Mouse (Mus musculus): ENCODE data around the gene Crtc3. TPM values are rescaled to one million over a fixed set of nuclear protein-coding genes. Genes with fewer than 3 reads are reported as not detected.

The Crtc3 gene
- total RNA-seq, 2 experiments from 2014 or later: 6.8 to 21.7 TPM

DNA sequence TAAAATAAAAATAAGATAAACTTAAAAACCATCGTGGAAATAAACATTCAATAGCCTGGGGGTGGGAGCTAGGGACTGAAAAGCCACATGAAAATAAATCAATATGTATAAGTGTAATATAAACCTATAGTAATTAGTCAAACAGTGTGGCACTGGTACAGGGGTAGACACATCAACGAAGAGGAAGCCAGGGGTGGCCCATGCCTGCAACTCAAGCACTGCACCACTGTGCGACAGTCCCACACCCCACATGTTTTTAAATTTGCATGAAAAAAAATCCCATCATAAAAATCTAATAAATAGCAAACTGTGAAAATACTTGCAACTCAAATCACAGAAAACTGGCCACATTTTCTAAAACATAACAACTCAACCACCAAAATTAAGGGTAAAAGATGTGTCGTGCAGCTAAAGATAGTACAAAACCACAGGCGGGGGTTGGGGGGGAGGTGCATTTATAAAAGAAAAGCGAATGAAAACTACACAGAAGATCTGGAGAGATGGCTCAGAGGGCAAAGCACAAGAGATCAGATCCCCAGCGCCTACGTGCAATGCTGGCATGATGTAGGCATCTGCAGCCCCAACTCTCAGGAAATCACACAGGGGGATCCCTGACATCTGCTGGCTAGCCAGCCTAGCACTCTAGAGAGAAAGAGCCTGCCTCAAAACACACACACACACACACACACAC lies 45.6 kb downstream of the Crtc3 start:
- no peak for ATAC-seq (replicated peaks; ENCODE audit: poor library complexity, severe bottlenecking)

DNA sequence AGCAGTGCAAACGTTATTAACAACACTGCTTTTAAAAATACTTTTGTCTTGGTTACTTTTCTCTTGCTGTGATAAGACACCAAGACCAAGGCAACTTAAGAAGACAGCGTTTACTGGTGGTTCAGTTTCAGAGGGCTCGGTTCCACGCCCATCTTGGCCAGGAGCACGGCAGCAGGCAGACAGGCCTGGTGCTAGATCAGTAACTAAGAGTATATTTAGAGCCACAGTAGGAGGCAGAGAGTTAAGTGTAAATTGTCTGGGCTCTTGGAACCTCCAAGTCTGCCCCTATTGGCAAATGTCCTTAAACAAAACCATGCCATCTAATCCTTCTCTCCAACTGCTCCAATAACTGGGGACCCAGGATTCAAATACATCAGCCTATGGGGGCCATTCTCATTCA lies 46.1 kb downstream of the Crtc3 start:
- ATAC-seq (replicated peaks; ENCODE audit: poor library complexity, severe bottlenecking): no peak

DNA sequence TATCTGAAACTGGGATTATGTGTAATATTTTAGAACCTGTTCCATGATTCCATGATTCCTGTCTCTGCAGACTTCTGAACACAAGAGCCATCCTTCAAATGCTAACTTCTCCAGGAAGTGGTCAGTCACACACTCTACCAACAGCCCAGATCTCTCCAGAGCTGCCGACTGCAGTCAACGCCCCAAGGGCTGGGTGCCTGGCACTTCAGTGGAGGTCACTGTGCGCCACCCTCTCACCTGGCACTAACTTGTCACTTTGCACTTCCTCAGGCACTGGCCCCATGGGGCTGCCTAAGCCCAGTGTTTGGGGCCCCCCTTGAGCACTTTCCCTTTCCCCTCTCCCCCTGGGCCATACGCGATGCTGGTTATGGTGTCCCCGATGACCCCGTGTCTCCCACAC lies 46.8 kb downstream of the Crtc3 start:
- peak; percentile 40 for ATAC-seq (replicated peaks; ENCODE audit: poor library complexity, severe bottlenecking)

DNA sequence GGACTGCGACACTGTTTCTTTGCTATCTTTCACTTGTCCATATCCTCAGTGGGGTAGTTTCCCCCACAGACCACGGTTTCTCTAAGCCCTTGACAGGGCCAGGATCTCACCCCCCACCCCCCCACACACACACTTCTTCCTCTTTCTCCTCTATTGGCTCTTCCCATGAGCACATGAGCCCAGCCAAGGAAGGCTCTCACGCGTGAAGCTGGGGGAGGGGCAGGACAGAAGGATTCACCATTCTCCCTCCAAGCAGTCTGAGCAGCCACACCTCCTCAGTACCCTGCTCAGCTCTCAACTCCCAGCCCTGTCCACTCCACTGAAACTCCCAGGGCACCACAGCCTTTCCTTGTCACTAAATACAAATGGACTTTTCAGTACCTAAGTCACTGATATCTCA lies 47.2 kb downstream of the Crtc3 start:
- peak; percentile 65 for ATAC-seq (replicated peaks; ENCODE audit: poor library complexity, severe bottlenecking)

DNA sequence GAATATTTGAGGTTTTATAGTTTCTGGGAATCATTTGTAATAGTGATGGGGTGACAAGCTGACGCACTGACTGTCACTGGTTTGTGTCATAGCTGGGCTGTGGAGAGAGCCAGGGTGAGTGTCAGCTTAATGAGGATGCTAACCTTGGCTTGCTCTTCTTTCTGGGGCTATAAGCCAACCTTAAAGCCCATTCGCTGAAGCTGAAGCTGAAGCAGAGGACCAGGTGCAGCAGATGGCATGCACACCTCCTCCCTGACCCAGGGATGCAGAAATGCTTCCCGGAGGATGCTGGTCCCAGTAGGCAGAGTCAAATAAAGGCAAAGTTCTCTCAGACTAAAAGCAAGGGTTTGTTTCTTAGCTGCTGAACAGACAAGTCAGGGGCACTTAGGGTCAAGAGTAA lies 48.7 kb downstream of the Crtc3 start:
- peak; percentile 64 for ATAC-seq (replicated peaks; ENCODE audit: poor library complexity, severe bottlenecking)

DNA sequence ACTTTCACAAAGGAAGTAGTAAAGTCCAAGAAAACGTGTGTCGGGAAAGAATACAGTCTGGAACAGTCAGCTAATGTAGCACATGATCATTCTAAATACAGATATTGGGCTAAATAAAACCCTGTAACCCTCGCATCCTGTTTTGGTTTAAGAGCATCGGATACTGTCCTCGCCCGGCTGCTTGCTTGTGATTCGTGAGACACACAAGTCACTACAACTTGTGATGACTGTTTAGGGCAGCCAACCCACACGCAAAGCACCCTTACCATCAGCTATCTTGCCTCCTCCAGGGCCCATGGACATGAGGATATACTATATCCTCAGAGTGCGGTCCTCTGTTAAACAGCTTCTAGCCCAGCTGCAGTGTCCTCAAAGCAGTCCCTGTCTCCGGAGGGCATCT lies 50.2 kb downstream of the Crtc3 start:
- no peak for ATAC-seq (replicated peaks; ENCODE audit: poor library complexity, severe bottlenecking)

DNA sequence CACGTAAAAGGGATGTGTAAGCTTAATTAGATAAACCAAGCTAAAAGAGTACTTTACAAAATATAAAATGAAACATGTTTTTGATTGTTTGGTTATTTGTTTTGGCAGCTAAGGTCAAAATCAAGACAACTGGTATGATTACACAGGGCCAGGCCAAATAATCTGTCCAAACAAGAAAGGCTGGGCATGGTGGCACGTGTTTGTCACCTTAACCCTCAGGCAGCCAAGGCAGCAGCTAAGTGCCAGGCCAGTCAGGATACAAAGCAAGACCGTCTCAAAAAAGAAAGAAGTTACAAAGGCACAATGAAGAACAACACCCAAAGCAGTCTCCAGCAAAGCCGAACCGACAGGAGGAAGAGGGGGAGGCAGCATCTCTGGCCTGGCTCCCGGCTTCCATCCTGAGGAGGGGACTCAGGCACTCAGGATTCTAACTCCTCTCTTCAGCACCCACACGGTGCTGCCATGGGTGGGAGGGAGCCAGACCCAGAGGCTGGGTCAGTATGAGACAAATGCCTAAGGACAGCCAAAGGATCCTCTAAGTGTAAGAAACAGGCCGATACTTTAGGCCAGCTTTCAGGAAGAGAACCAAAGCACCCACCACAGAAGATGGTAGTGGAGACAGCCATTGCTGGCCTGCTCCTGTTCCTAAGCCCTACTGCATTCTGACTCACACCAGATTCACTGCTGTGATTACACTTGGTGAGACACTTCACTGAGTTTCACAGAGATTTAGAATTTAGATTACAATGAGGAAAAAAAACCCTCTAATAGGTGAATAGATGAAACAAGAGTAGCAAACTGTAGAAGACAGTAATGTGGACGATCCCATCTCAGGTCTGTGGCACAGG lies 51.5 kb downstream of the Crtc3 start:
- ATAC-seq (replicated peaks; ENCODE audit: poor library complexity, severe bottlenecking): no peak

DNA sequence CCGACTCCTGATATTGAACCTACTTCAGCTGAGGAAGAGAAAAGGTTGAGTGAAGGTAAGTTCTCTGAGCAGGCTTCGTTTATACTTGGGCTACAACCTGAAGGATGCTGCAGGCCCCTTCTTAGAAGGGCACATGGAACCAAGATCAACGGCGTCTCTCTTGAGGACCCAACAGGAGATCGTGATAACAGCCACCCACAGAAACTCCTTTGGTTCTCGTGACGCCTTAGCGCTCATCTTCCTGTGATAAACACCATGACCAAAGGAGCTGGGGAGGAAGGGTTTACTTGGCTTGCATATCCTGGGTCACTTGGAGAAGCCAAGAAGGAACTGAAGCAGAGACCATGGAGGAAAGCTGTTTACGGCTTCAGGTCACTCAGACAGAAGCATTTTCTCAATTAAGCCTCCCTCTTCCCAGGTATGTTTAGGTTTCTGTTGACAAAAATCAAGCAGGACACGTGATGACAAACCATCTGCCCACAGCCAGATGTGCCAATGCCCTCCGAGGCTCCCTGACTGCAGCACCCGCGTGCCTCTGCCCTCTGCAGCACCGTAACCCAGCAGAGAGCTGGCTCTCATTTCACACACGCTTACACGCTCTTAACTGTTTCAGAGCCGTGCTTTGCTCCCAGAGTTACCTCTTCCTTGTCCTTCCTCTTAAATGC lies 52.3 kb downstream of the Crtc3 start:
- ATAC-seq (replicated peaks; ENCODE audit: poor library complexity, severe bottlenecking): no peak

DNA sequence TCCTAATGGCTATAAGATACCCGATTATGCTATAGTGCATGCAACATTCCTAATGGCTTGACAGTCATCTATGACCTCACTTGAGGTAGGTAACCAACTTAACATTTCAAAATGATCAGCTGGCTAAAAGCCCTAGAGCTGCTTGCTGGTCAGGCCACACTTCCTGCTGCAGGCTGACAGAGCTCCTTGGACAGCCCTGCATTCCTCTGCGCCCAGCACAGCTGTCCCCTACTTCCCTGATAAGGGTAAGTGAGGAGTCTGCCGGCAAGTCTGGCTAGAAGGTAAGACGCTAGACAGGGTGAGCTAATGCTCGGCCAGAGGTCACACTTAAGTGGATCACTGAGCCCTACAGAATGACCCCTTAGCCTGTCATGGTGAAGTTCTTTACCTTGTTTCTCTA lies 52.8 kb downstream of the Crtc3 start:
- peak; percentile 27 for ATAC-seq (replicated peaks; ENCODE audit: poor library complexity, severe bottlenecking)

DNA sequence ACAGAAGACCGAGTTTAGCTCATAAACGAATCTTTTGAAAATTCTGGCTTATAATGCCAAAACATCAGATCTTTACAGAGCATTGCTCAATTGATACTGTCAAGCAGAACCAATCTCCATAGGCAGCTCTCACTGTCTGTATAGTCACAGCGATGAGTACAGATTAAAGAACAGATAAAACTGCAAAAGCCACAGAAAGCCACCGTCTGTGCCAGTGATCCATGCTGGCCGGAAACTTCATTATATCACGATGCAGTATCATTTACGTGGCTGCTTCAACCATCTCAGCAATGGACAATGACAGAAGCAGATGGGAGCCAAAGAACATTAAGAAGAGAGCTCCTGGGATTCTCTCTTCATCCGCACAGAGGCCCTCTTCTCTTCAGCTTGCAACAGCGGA lies 53.9 kb downstream of the Crtc3 start:
- no peak for ATAC-seq (replicated peaks; ENCODE audit: poor library complexity, severe bottlenecking)

DNA sequence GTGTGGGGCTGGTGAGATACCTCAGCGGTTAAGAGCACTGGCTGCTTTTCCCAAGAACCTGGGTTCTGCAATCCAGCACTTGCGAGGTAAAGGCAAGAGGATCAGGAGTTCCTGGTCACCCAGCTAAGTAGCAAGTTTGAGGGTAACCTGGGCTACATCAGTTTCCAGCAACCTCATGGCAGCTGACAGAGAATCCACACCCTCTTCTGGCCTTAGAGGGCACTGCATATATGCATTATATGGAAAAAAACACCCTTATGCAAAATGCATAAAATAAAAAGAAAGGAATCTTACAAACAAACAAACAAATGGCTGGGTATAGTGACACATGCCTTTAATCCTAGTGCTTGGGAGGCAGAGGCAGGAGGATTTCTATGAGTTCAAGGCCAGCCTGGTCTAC lies 55.0 kb downstream of the Crtc3 start:
- no peak for ATAC-seq (replicated peaks; ENCODE audit: poor library complexity, severe bottlenecking)

DNA sequence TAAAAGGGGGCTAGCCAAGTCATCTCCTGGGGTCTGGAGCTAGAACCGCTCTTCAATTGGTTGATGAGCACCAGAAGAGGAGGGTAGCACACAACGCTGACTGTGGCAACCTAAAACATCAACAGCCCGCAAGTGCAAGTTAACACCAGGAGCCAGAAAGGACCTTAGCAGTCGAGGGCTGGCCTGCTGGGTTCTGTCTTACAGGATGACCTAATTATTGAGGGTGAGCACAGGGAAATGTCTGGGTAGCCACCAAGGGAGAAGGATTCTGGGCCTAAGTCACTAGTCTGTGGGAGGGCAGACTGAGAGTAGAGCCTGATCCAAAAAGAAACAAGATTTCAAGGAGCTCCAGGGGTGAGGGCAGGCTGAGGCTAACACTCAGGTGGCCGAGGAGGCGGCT lies 56.7 kb downstream of the Crtc3 start:
- ATAC-seq (replicated peaks; ENCODE audit: poor library complexity, severe bottlenecking): no peak

DNA sequence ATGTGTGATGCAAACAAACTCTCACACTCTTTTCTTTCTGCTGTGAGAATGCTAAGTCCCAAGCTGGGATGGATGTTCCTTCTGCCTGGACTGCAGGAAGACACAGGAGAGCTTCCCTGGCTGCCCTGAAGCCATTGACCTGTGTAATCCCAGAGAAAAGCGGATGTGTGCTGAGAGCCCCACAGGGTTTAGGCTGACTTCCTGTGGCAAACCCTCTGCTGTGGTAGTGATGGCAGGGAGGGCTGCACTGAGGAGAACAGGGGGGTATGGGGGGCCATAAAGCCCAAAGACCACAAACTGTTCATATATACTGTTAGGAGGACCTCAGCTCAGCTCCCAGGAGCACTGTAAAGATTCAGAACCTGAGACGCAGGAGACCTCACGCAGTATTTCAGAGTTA lies 57.3 kb downstream of the Crtc3 start:
- ATAC-seq (replicated peaks; ENCODE audit: poor library complexity, severe bottlenecking): peak; percentile 64

DNA sequence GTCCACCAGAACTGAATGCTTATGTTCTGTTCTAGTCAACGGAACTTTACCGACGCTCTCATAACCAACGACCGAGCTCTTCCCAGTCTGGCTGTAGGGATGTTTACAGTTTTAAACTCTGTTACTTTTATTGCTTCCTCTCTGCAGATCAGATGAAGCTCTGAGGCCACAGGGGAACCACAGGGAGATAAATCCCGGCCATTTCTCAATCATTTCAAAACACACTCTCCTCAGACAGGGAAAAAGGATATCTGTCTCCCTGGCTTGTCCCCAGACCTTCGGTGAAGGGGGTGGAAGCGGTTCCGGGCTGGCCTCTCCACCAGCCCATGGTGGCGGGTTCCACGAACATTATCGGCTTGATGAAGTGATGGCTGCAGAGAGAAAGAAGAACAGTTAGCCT lies 59.3 kb downstream of the Crtc3 start:
- peak; percentile 36 for ATAC-seq (replicated peaks; ENCODE audit: poor library complexity, severe bottlenecking)

DNA sequence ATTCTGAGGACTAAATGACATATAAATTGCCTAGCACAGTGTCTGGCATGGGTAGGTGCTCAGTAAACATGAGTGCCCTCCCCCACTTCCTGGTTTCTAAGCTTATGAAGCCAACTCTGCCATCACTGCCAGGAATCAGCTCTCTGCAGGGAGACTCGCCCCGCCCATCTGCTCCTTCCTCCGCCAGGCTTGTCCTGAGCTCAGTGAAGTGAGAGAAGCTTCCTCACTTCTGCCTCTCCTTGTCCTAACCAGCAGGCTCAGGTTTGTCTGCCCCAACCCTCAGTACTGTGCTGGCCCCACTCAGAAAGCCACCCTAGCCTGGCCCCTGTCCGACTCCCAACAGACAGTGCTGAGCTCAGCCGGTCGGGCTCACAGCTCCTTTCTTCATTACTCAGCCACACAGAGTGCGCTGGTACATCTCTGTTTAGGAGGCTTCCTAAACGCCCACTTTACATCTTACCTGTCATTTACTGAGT lies 59.9 kb downstream of the Crtc3 start:
- peak; percentile 66 for ATAC-seq (replicated peaks; ENCODE audit: poor library complexity, severe bottlenecking)

DNA sequence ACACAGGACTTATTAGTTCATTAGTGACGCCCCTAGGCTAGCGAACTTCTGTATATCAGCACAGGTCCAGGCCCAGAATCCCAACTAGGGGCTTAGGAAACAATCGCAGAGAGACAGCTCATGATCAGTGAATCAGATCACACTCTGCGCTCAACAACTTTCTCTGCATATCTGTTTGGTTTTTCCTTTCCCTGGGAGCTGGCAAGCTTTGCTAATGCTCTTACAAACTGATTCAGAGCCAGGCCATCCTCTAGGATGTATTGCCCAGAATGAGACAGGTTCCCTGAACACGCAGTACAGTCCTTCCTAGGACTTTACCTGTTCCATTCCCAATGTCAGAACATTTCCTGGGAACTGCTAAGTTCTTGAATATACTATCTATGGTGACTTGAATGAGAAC lies 61.7 kb downstream of the Crtc3 start:
- ATAC-seq (replicated peaks; ENCODE audit: poor library complexity, severe bottlenecking): no peak

DNA sequence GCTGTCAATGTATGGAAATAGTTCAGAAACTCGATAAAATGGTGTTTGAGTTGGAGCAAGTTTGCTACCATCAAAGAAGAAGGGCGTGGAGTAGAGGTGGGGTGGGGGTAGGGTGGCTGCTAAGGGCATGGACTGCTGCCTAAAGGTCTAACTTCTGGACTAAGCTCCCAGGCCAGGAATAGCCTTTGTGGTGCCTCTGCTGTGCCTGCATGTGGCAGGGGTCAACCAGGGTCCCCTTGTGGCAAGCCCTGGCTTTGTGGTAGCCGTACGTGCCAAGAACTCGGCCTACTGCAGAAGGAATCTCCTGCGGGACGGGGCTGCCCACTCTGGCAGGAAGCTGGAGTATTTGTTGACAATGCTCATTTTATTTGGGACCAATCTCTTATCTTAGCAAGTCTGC lies 62.8 kb downstream of the Crtc3 start:
- ATAC-seq (replicated peaks; ENCODE audit: poor library complexity, severe bottlenecking): no peak

DNA sequence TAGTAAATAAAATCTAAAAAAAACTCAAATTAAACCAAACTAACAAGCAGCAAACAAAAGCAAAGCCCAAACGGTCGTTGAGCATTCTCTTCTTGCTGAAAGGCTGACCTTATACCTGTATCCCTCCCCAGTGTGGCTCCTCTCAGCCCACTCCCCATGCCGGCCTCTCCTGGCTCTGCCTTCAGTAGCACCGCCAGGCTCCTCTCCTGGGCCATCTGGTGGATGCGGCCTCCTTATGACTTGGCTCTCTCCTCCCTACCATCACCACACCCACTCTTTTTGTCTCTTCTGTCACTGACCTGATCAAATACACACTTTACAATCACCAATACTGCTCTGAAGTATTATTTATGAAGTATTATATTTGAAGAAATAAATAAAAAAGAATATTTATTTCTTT lies 65.4 kb downstream of the Crtc3 start:
- no peak for ATAC-seq (replicated peaks; ENCODE audit: poor library complexity, severe bottlenecking)

DNA sequence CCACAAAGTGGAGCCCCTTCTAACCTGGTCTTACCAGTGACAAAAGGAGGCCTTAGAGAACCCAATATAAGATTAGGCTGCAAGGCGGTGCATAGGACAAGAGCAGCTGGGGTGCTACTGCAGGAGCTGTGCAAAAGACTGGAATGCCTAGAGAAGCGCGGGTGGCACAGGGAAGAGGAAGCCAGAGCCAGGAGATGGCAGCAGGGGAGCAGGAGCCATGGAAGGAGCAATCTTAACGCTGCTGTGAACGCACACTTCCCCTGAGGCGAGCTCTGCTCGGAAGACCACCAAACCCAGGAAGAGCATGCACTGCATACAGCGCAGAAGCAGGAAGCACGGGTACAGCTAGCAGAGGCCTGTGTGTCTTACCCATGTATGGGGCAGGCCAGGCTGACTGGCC lies 72.6 kb downstream of the Crtc3 start:
- ATAC-seq (replicated peaks; ENCODE audit: poor library complexity, severe bottlenecking): no peak

DNA sequence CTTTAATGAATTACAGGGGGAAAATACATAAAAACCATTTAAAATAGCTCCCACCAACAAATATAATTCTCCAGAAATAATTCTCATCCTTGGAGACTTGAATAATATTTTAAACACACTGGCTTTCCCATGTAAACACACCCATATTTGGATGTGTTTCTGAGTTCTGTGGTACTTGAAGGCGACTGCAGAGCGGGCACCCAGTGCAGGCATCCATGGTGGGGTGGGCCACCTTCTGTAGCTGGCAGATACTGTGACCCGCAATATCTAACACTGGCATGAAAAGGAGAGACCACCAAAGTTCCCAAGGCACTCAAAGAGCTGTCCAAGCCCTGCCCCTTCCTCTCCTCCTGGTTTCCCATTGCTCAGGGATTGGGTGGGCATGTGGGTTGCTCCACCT lies 74.6 kb downstream of the Crtc3 start:
- no peak for ATAC-seq (replicated peaks; ENCODE audit: poor library complexity, severe bottlenecking)

DNA sequence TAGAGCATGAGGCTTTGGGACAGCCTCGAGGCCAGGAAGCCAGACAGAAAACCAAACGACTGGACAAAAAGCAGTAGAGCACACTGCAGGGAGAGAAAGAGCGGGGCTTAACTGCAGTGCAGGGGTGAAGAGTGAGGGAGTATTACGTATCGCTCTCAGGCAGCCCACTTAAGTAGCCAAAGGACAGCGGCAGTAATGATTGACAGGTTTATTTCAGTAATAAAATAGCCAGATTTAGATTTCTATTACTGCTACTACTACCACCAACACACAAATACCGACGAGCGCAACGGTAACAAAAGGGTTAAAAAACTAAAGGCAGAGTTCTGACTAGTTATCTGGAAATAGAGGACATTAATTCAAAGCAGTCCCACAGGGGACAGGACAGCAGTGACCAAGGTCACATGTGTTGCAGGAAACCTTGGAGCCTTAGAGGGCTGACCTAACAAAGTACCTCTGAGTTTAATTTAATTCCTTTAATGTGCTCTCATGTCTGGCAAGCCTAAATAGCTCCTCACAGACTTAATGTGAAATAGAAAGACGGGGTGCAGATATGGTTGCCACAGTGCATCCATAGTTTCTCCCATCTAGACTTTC lies 76.4 kb downstream of the Crtc3 start:
- ATAC-seq (replicated peaks; ENCODE audit: poor library complexity, severe bottlenecking): no peak
